ENCODE assay signal across 11 mouse cellular contexts in genomic region chr5:105428265-105428974, GRCm38 (mm10). TPM values are rescaled to one million over a fixed set of nuclear protein-coding genes. Genes with fewer than 3 reads are reported as not detected.
DNase-seq lines count a peak whose midpoint lies in the region; ATAC-seq and TF ChIP-seq lines count a peak whose summit lies in the region.
"Had no signal": no experiment of that assay in that cellular context is flagged by ENCODE, and none has a peak within 500 bp of the region (broad histone marks: within the 10 kb centered on the region; RNA-seq: fewer than 3 reads in every experiment).

No protein-coding gene starts in this region.

- H3K27ac ChIP-seq in cortical plate, adult 2 months (ENCODE audit: insufficient read depth, low read length) = 0 out of 2 replicates have a peak overlapping the region, but pooled peaks have one; percentile 32
- peak overlapping the region; percentile 55; the same call in 1 of the 2 replicates for H3K27ac ChIP-seq in lung, embryonic 16.5 days (ENCODE audit: low read length)
- H3K27ac ChIP-seq: macrophage had no signal

- no peak for TF ChIP-seq POLR2A in cortical plate, adult 2 months (IDR thresholded peaks at IDR 0.05; ENCODE audit: extremely low read depth, insufficient read depth, low read length)

- H3K4me2 ChIP-seq in lung, embryonic 16.5 days (ENCODE audit: low read depth, low read length) = no peak overlapping the region

- no peak overlapping the region for H3K9ac ChIP-seq in lung, embryonic 16.5 days (ENCODE audit: low read length)

- no peaks in the 10 kb centered on the region for H3K27me3 ChIP-seq in lung, embryonic 16.5 days (ENCODE audit: control insufficient read depth, insufficient read depth, low read depth, low read length)
- H3K27me3 ChIP-seq: Patski had no signal

- H3K4me1 ChIP-seq in cortical plate, adult 2 months (ENCODE audit: control insufficient read depth, insufficient read depth, low read length) = peaks cover 12% of the 10 kb centered on the region
- H3K4me1 ChIP-seq in lung, embryonic 16.5 days (replicated peaks; ENCODE audit: control insufficient read depth, insufficient read depth, low read length) = no peaks in the 10 kb centered on the region; the same call in 1 of the 2 replicates

- intact Hi-C loops in left cerebral cortex, postnatal 4 days (cut with DNase I) = no loop called here

- TF ChIP-seq CTCF in cortical plate, adult 2 months (IDR thresholded peaks at IDR 0.05; ENCODE audit: extremely low read depth, insufficient read depth, low read length) = no peak

- DNase-seq in left cerebral cortex, postnatal 4 days = peak; percentile 58
- no peak for DNase-seq in left cerebral cortex, adult 8-10 months (ENCODE audit: low spot score in 2 of 2)
- DNase-seq in brain, adult 2 months (ENCODE audit: low read depth, low spot score) = peak; percentile 86
- DNase-seq in spleen, postnatal 10 days (ENCODE audit: low spot score in 2 of 2) = no peak
- DNase-seq in right cerebral cortex, postnatal 25 days = no peak
- no peak for DNase-seq in layer of hippocampus, adult 8-10 months (ENCODE audit: low spot score in 2 of 2)
- DNase-seq: right cerebral cortex, postnatal 4 days had no signal

- no peak overlapping the region for H3K4me3 ChIP-seq in cortical plate, adult 2 months (ENCODE audit: insufficient read depth, low read length)
- H3K4me3 ChIP-seq in lung, embryonic 16.5 days (ENCODE audit: low read length) = no peak overlapping the region

- no peaks in the 10 kb centered on the region; the same call in 1 of the 2 replicates for H3K36me3 ChIP-seq in lung, embryonic 16.5 days (ENCODE audit: control insufficient read depth, insufficient read depth, low read length)

- H3K9me3 ChIP-seq in lung, embryonic 16.5 days (ENCODE audit: control insufficient read depth, low read length) = no peaks in the 10 kb centered on the region

- peak; percentile 83 for ATAC-seq in lung, embryonic 16.5 days (ENCODE audit: low read depth)
- ATAC-seq: Patski had no signal

- WGBS in lung, embryonic 16.5 days = 66% methylated on average over 12 of the region's 12 CpGs

RNA-seq across cellular contexts. Expression of gene Lrrc8b, which starts 12.8 kb away (rescaled TPM):
- 100 to 1,000 TPM; 105 to 108 TPM for total RNA-seq in left cerebral cortex, postnatal 4 days (2021)
- total RNA-seq in left cerebral cortex, adult 8-10 months (2022) = 10 to 100 TPM; 76.3 to 92.5 (median 83.1) TPM
- polyA plus RNA-seq in cortical plate, adult 2 months (2012; rRNA removed) = 57.0 and 58.2 TPM in 2 replicates
- 5.2 and 5.6 TPM in 2 replicates for polyA plus RNA-seq in lung, embryonic 16.5 days (2015; fragmentation: Nextera tagmentation; extraction: Ambion mirVana)
- 10 to 100 TPM; 57.6 to 59.7 (median 59.3) TPM for total RNA-seq in layer of hippocampus, adult 8-10 months (2022)

Comparison
In these comparisons a context has a peak if more than half of its experiments do, and no peak if none do; other contexts are left out.
1. DNase-seq: peak in left cerebral cortex, postnatal 4 days (single experiment) and brain, adult 2 months (single experiment); none in left cerebral cortex, adult 8-10 months (0 of 2), spleen, postnatal 10 days (0 of 2), right cerebral cortex, postnatal 25 days (single experiment) and layer of hippocampus, adult 8-10 months (0 of 2).